Comparison of ENCODE assay signal across 20 mouse cellular contexts in the genomic region with DNA sequence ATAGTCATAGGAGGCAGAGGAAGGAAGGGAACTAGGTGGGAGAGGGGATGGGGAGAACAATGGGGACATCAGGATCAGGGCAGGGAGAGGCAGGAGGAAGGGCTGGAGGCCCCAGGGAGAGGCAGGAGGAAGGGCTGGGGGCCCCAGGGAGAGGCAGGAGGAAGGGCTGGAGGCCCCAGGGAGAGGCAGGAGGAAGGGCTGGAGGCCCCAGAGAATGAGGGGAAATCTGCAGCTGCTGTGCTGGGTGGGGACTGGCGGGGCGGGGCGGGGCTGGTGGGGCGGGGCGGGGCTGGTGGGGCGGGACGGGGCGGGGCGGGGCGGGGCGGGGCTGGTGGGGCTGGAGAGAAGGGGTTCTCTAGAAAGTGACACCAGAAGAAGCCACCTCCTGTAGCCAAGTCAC. TPM values are rescaled to one million over a fixed set of nuclear protein-coding genes. Genes with fewer than 3 reads are reported as not detected.
DNase-seq lines count a peak whose midpoint lies in the region; ATAC-seq and TF ChIP-seq lines count a peak whose summit lies in the region.
"Had no signal": no experiment of that assay in that cellular context is flagged by ENCODE, and none has a peak within 500 bp of the region (broad histone marks: within the 10 kb centered on the region; RNA-seq: fewer than 3 reads in every experiment).

No protein-coding gene starts in this region.

- H3K36me3 ChIP-seq in kidney, embryonic 15.5 days = no peaks in the 10 kb centered on the region
- no peaks in the 10 kb centered on the region for H3K36me3 ChIP-seq in kidney, adult 2 months (ENCODE audit: control insufficient read depth, insufficient read depth, low read length)
- no peaks in the 10 kb centered on the region for H3K36me3 ChIP-seq in liver, embryonic 13.5 days
- no peaks in the 10 kb centered on the region for H3K36me3 ChIP-seq in forebrain, postnatal 0 days (ENCODE audit: insufficient read depth)
- H3K36me3 ChIP-seq: forebrain, embryonic 15.5 days; heart, embryonic 13.5 days had no signal

- H3K27ac ChIP-seq in kidney, embryonic 15.5 days = no peak overlapping the region
- H3K27ac ChIP-seq in kidney, adult 2 months (ENCODE audit: insufficient read depth, low read depth, low read length) = no peak overlapping the region
- H3K27ac ChIP-seq in liver, embryonic 13.5 days = no peak overlapping the region
- H3K27ac ChIP-seq in forebrain, postnatal 0 days (ENCODE audit: low read depth, low read length) = no peak overlapping the region
- H3K27ac ChIP-seq: forebrain, embryonic 15.5 days; gastrocnemius, adult 2 months; heart, embryonic 13.5 days; hindbrain, embryonic 14.5 days had no signal

- no peaks in the 10 kb centered on the region for H3K27me3 ChIP-seq in kidney, embryonic 15.5 days
- no peaks in the 10 kb centered on the region for H3K27me3 ChIP-seq in kidney, adult 2 months (replicated peaks; ENCODE audit: control insufficient read depth, insufficient read depth, low read length)
- no peaks in the 10 kb centered on the region for H3K27me3 ChIP-seq in liver, embryonic 13.5 days
- H3K27me3 ChIP-seq in forebrain, postnatal 0 days (ENCODE audit: insufficient read depth, low read length) = no peaks in the 10 kb centered on the region
- H3K27me3 ChIP-seq: forebrain, embryonic 15.5 days had no signal

- no peak overlapping the region for H3K9ac ChIP-seq in kidney, embryonic 15.5 days
- H3K9ac ChIP-seq in liver, embryonic 13.5 days = no peak overlapping the region
- H3K9ac ChIP-seq in forebrain, postnatal 0 days = no peak overlapping the region
- H3K9ac ChIP-seq: forebrain, embryonic 15.5 days; heart, embryonic 13.5 days; hindbrain, embryonic 14.5 days had no signal

- no peak for TF ChIP-seq POLR2A in kidney, adult 2 months (IDR thresholded peaks at IDR 0.05; ENCODE audit: low read depth, low read length)

- 53% methylated on average over 3 of the region's 11 CpGs for WGBS in kidney, embryonic 15.5 days
- WGBS in kidney, adult 2 months = 15% methylated on average over 5 of the region's 11 CpGs
- WGBS in liver, embryonic 13.5 days (ENCODE audit: insufficient replicate concordance) = 0% methylated on average over 4 of the region's 11 CpGs
- WGBS in forebrain, postnatal 0 days = 40% methylated on average over 1 of the region's 11 CpGs

- TF ChIP-seq CTCF in kidney, adult 2 months (conservative IDR thresholded peaks at IDR 0.05; ENCODE audit: insufficient read depth, insufficient read length, low read depth, low read length) = no peak
- no peak for TF ChIP-seq CTCF in forebrain, postnatal 0 days (IDR thresholded peaks at IDR 0.05; ENCODE audit: low read depth)

- H3K9me3 ChIP-seq in kidney, embryonic 15.5 days (replicated peaks) = no peaks in the 10 kb centered on the region
- no peaks in the 10 kb centered on the region for H3K9me3 ChIP-seq in liver, embryonic 13.5 days (replicated peaks)
- H3K9me3 ChIP-seq in forebrain, postnatal 0 days (ENCODE audit: low read length) = no peaks in the 10 kb centered on the region
- H3K9me3 ChIP-seq: forebrain, embryonic 15.5 days; heart, embryonic 13.5 days; megakaryocyte, embryonic 14.5 days had no signal

- no peak overlapping the region for H3K4me2 ChIP-seq in kidney, embryonic 15.5 days
- H3K4me2 ChIP-seq in liver, embryonic 13.5 days = peak overlapping the region; percentile 33
- H3K4me2 ChIP-seq in forebrain, postnatal 0 days (ENCODE audit: low read depth) = no peak overlapping the region
- H3K4me2 ChIP-seq: forebrain, embryonic 15.5 days; heart, embryonic 13.5 days; hindbrain, embryonic 14.5 days had no signal

- ATAC-seq in kidney, embryonic 15.5 days (replicated peaks; ENCODE audit: low FRiP score) = 0 out of 2 replicates have a peak, but pooled peaks have one; percentile 36
- ATAC-seq in granulocyte monocyte progenitor cell, adult 5-6 weeks (replicated peaks; ENCODE audit: poor library complexity, severe bottlenecking) = peak; percentile 58
- ATAC-seq in liver, embryonic 13.5 days (ENCODE audit: low read depth) = peak; percentile 87
- ATAC-seq in forebrain, postnatal 0 days = no peak
- ATAC-seq: forebrain, embryonic 15.5 days had no signal

- DNase-seq in kidney, adult 2 months = no peak
- DNase-seq in liver, embryonic 13.5 days = peak; percentile 24
- DNase-seq in ovary, adult 18-20 months (ENCODE audit: low spot score) = no peak
- no peak for DNase-seq in cerebellum, adult 9-10 months
- no peak for DNase-seq in forebrain, postnatal 0 days
- DNase-seq: adrenal gland, adult 8-10 months; cerebellum, adult 8-10 months; gastrocnemius, adult 2 months; kidney, adult 11 months; kidney, postnatal 10 days; left cerebral cortex, postnatal 4 days; lung, adult 18-20 months; lung, postnatal 14 days; thymus, postnatal 14 days had no signal

- no peaks in the 10 kb centered on the region for H3K4me1 ChIP-seq in kidney, embryonic 15.5 days
- no peaks in the 10 kb centered on the region for H3K4me1 ChIP-seq in kidney, adult 2 months (ENCODE audit: control insufficient read depth, insufficient read depth, low read length)
- H3K4me1 ChIP-seq in liver, embryonic 13.5 days (replicated peaks) = peaks cover 20% of the 10 kb centered on the region
- H3K4me1 ChIP-seq in forebrain, postnatal 0 days (ENCODE audit: insufficient read depth) = no peaks in the 10 kb centered on the region
- H3K4me1 ChIP-seq: forebrain, embryonic 15.5 days; heart, embryonic 13.5 days had no signal

- no peak overlapping the region for H3K4me3 ChIP-seq in kidney, embryonic 15.5 days (replicated peaks)
- no peak overlapping the region for H3K4me3 ChIP-seq in kidney, adult 2 months (ENCODE audit: insufficient read depth, low read depth, low read length)
- no peak overlapping the region for H3K4me3 ChIP-seq in liver, embryonic 13.5 days (replicated peaks)
- H3K4me3 ChIP-seq in forebrain, postnatal 0 days (ENCODE audit: low read depth, low read length) = no peak overlapping the region
- H3K4me3 ChIP-seq: forebrain, embryonic 15.5 days; gastrocnemius, adult 2 months; heart, embryonic 13.5 days; megakaryocyte, embryonic 14.5 days had no signal

RNA-seq across cellular contexts. Expression of a gene that starts 23.8 kb away (rescaled TPM):
- 10.1 TPM in 2 replicates for polyA plus RNA-seq in kidney, embryonic 15.5 days (2015; fragmentation: Nextera tagmentation; extraction: Ambion mirVana)
- 3.5 and 4.2 TPM in 2 replicates for polyA plus RNA-seq in kidney, adult 2 months (2012; rRNA removed)
- 50.6 and 60.5 TPM in 2 replicates for total RNA-seq in granulocyte monocyte progenitor cell, adult 5-6 weeks (2014; fragmentation: Nextera tagmentation)
- 63.0 and 65.9 TPM in 2 replicates for total RNA-seq in granulocyte monocyte progenitor cell, adult 5-6 weeks (2017)
- 7.6 and 7.9 TPM in 2 replicates for polyA plus RNA-seq in liver, embryonic 13.5 days (2015; fragmentation: Nextera tagmentation; extraction: Ambion mirVana)
- total RNA-seq in forebrain, postnatal 0 days (2014; rRNA removed) = 19.2 and 23.5 TPM in 2 replicates
- polyA plus RNA-seq in forebrain, postnatal 0 days (2015; fragmentation: Nextera tagmentation; extraction: Ambion mirVana) = 3.2 and 5.4 TPM in 2 replicates
